Mouse (Mus musculus) intestine, embryonic 14.5 days (tissue): Measurements from ENCODE around the gene Plce1. TPM values are rescaled to one million over a fixed set of nuclear protein-coding genes. Genes with fewer than 3 reads are reported as not detected.
"Not testable (repeated sequence)": the region's sequence is repeated elsewhere in the genome, so short reads cannot be mapped to it uniquely, and the experiment has no call there.

Experiments used
- ATAC-seq: fragments of 200-750 bp; cut with Nextera tagmentation; replicated peaks from 2 replicates; pipeline ENCODE4 v1.8.0; 2017; ENCODE audit warnings: low read depth, moderate number of reproducible peaks, moderate TSS enrichment, moderate library complexity; ENCODE audit not compliant: low FRiP score, low TSS enrichment
- DNase-seq: peaks from one replicate; pipeline ENCODE4 v3.0.0-alpha.2; 2018; ENCODE audit warnings: low spot score
- H3K27ac ChIP-seq: fragments of 300-500 bp; sonication (generic); 2 replicates; pipeline ENCODE4 v1.5.1; 2014; ENCODE audit warnings: low read depth, mild to moderate bottlenecking, control low read depth
- H3K27me3 ChIP-seq: fragments of 300-500 bp; sonication (generic); replicated peaks from 2 replicates; pipeline ENCODE4 v1.6.1; 2014; ENCODE audit warnings: low read length, control low read depth; ENCODE audit not compliant: control insufficient read depth, insufficient read depth
- H3K36me3 ChIP-seq: fragments of 300-500 bp; sonication (generic); 2 replicates; pipeline ENCODE4 v1.6.1; 2014; ENCODE audit warnings: low read length, control low read depth; ENCODE audit not compliant: control insufficient read depth, insufficient read depth
- H3K4me1 ChIP-seq: fragments of 300-500 bp; sonication (generic); replicated peaks from 2 replicates; pipeline ENCODE4 v1.6.1; 2014; ENCODE audit warnings: low read length, control low read depth, mixed read lengths; ENCODE audit not compliant: control insufficient read depth, insufficient read depth
- H3K4me2 ChIP-seq: fragments of 300-500 bp; sonication (generic); 2 replicates; pipeline ENCODE4 v1.6.1; 2014; ENCODE audit warnings: low read length
- H3K4me3 ChIP-seq: fragments of 300-500 bp; sonication (generic); 2 replicates; pipeline ENCODE4 v1.5.1; 2014; ENCODE audit warnings: low read depth, low read length, control low read depth, mixed read lengths
- H3K9ac ChIP-seq: fragments of 300-500 bp; sonication (generic); 2 replicates; pipeline ENCODE4 v1.6.1; 2014; ENCODE audit warnings: mild to moderate bottlenecking, low read length
- H3K9me3 ChIP-seq: fragments of 300-500 bp; sonication (generic); 2 replicates; pipeline ENCODE4 v1.6.1; 2016; ENCODE audit warnings: low read length, control low read depth; ENCODE audit not compliant: control insufficient read depth
- WGBS: fragments of 180-500 bp; shearing (Covaris S2); extraction: QIAGEN DNeasy Blood & Tissue Kit; methylation state at CpG from one replicate; pipeline ENCODE4 v1.1.7; 2014; 5-methylcytosine and 5-hydroxymethylcytosine counted together
- polyA plus RNA-seq: library from polyadenylated mRNA; unstranded; fragments of >200 nt; fragmentation: Nextera tagmentation; extraction: Ambion mirVana; gene quantifications from 2 replicates; pipeline ENCODE4 v1.2.1, GENCODE M21; 2014

Plce1 gene
- polyA plus RNA-seq, 1 experiment from 2014 or later, result 6.7 TPM

DNA sequence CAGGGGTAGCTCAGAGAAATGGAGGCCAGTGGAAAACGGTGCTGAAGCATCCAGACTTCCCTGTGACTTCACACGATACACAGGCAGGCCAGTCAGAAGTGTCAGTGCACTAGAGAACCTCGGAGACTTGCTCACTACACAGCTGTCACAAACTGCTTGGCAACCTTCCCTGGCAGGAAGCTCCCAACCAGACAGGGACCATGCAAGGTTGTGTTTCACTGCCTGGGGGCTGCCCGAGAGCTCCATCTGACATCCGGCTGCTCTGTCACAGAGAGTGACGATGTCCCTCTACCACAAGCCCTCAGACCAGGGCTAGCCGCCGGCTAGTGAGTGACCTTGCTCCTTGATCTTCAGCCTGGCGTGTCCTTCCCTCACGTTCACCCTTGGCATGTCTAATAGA, 140.6 kb downstream of the Plce1 start:
- Histone ChIP-seq H3K4me3 (no peak overlapping the region), H3K36me3 (no peaks in the 10 kb centered on the region), H3K27me3 (no peaks in the 10 kb centered on the region), H3K9ac (no peak overlapping the region), H3K4me1 (peaks cover 3% of the 10 kb centered on the region; the same call in 1 of the 2 replicates), H3K27ac (no peak overlapping the region), H3K4me2 (no peak overlapping the region), H3K9me3 (no peaks in the 10 kb centered on the region)
- ATAC-seq, result no peak
- DNase-seq, result no peak
- WGBS, result 84% methylated on average over 10 of the region's 10 CpGs

DNA sequence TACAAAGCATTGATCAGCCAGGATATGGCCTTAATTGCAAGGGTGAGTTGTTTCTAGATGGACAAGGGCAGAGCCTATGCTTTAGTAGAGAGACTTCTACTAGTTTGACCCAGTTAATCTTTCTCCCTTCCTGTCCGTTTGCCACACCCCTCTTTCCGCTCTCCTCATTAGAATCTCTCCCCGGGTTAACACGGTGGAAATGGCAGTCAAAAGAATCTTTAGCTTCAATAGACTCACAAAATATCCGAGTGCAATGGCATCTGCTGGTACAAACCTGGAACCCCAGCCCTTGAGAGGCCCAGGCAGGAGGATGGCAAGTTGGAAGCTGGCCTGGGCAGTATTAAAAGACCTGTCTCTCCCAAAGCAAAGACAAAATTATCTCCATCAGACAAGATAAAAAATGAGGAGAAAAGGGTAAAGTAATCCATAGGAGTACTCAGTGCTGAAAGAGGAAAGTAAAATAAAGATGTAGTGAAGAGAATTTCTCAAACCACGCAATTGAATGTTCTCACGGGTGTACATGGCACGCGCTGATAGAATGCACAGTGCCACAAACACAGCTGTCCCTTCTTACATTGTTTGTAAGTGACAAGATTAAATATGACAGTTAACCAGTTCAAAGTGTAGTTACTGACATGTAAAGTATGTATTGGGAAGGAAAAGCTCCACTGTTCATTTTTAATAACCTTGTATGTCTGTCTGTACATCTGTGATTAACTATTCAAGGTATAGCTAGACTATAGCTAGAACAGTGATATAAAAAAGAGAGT, 145.5 kb downstream of the Plce1 start:
- no peaks in the 10 kb centered on the region for H3K9me3 ChIP-seq
- no peak overlapping the region for H3K27ac ChIP-seq
- 61% methylated on average over 9 of the region's 9 CpGs for whole genome bisulfite sequencing
- H3K4me3 ChIP-seq, result no peak overlapping the region
- no peaks in the 10 kb centered on the region for H3K27me3 ChIP-seq
- no peak for DNase-seq
- no peaks in the 10 kb centered on the region for H3K36me3 ChIP-seq
- peaks cover 5% of the 10 kb centered on the region; the same call in 1 of the 2 replicates for H3K4me1 ChIP-seq
- H3K4me2 ChIP-seq, result no peak overlapping the region
- H3K9ac ChIP-seq, result no peak overlapping the region
- no peak for ATAC-seq

DNA sequence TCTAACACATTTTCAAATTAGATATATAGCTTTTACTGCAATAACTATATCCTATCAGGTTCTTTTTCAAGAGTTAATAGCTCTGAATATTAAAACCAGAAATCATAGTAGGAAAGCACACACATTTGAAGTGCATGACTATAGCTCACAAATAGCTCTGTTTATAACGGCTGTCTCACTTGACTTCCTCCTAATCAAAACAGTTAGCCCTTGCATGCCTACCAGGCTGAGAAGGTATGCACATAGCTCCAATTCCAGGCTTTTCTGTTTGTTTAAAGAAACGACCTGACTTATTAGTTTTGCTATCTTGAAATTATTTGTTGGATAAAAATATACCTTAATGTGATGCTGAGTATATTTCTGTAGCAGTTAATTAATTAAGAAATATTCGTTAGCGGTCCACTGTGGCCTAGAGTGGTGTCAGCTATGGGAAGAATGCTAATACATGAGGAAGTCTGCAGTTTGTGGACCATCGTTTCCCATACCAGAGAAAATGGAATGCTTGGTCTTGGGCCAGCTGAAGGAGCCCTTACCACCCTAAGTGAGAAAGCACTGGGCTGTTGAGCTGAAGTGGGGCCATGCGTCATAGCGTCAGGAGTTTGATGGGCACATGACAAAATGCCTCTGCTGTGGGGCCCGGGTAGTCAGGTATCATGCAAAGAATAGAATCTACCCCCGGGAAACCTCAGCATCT, 146.3 kb downstream of the Plce1 start:
- Histone ChIP-seq H3K4me3 (no peak overlapping the region), H3K4me2 (no peak overlapping the region), H3K9me3 (no peaks in the 10 kb centered on the region), H3K9ac (no peak overlapping the region), H3K4me1 (peaks cover 5% of the 10 kb centered on the region; the same call in 1 of the 2 replicates), H3K27me3 (no peaks in the 10 kb centered on the region), H3K36me3 (no peaks in the 10 kb centered on the region), H3K27ac (no peak overlapping the region)
- DNase-seq (no peak), ATAC-seq (no peak)
- 53% methylated on average over 9 of the region's 9 CpGs for whole genome bisulfite sequencing

DNA sequence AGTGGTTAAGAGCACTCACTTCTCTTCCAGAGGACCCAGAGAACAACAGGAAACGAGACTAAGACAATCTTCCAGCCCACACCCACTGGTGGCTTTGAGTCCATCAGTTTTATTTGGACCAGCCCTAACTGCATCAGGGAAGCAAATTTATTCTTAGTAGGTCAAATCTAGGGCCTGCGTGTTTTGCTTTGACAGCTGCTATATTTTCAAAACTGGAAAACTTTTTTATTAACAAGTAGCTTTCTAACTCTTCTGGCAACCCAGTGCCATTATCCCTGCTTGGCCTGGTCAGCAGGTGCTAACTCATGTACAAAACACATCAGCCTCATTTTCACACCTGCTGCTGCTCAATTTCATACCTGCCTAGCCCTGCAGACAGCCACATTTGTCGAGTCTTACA, 151.3 kb downstream of the Plce1 start:
- DNase-seq, result no peak
- H3K9ac ChIP-seq, result no peak overlapping the region
- H3K27me3 ChIP-seq, result no peaks in the 10 kb centered on the region
- peaks cover 4% of the 10 kb centered on the region for H3K4me1 ChIP-seq
- H3K4me2 ChIP-seq, result no peak overlapping the region
- WGBS, result 55% methylated on average over 3 of the region's 3 CpGs
- no peaks in the 10 kb centered on the region for H3K36me3 ChIP-seq
- no peak overlapping the region for H3K27ac ChIP-seq
- H3K4me3 ChIP-seq, result no peak overlapping the region
- H3K9me3 ChIP-seq, result no peaks in the 10 kb centered on the region
- no peak for ATAC-seq

DNA sequence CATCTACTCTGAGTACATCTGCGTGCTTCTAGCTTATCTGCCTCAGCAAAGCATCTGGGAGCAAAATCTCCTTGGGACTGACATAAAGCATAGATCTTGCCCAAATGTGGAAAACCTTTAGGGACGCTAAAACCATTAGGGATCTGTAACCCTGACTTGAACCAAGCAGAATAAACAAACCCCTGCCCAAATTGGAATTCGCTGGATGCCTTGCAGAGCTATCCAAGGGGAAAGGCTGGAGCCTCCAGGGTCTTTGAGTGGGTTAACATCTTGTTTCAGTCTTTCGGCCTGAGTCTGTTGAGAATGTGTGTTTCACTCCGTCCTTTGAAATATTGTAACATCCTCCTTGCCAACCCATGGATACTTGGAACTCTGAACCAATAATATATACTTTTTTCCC, 152.4 kb downstream of the Plce1 start:
- Histone ChIP-seq H3K27me3 (no peaks in the 10 kb centered on the region), H3K4me2 (no peak overlapping the region), H3K36me3 (no peaks in the 10 kb centered on the region), H3K4me1 (peaks cover 4% of the 10 kb centered on the region), H3K9ac (no peak overlapping the region), H3K9me3 (no peaks in the 10 kb centered on the region), H3K4me3 (no peak overlapping the region), H3K27ac (0 out of 2 replicates have a peak overlapping the region, but pooled peaks have one; percentile 1)
- WGBS, result 26% methylated on average over 5 of the region's 5 CpGs
- ATAC-seq (no peak), DNase-seq (no peak)

DNA sequence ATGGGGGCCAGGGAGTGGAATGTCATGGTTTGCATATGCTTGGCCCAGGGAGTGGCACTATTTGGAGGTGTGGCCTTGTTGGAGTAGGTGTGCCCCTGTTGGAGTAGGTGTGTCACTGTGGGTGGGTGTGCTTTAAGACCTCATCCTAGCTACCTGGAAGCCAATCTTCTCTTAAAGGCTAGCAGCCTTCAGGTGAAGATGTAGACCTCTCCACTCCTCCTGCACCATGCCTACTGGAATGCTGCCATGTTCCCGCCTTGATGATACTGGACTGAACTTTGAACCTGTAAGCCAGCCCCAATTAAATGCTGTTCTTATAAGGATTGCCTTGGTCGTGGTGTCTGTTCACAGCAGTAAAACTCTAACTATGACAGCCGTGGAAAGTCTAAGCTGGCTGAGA, 158.1 kb downstream of the Plce1 start:
- Histone ChIP-seq H3K9me3 (no peaks in the 10 kb centered on the region), H3K9ac (no peak overlapping the region), H3K27ac (no peak overlapping the region), H3K36me3 (no peaks in the 10 kb centered on the region), H3K27me3 (no peaks in the 10 kb centered on the region), H3K4me3 (no peak overlapping the region), H3K4me1 (no peaks in the 10 kb centered on the region; the same call in 1 of the 2 replicates), H3K4me2 (no peak overlapping the region)
- WGBS, result 80% methylated on average over 3 of the region's 3 CpGs
- no peak for DNase-seq
- no peak for ATAC-seq

DNA sequence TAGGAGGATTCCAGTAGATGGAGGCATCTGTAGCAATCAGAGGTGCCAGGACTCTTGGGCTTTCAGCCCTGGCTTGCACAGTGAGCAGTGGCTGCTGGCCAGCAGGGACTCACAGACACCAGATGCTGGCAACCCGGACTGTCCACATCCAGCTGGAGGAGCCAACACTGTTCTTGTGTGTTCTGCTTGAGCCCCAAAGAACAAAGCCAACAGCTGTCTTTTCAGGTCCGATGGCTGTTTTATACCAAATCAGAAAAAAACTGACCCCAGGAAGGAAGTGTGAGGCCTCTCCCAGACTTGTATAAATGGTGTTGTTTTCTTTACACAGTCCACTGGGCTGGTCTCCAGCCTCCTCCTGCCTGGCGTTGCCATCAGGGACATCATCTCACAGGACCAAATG, 158.9 kb downstream of the Plce1 start:
- 42% methylated on average over 3 of the region's 3 CpGs for WGBS
- Histone ChIP-seq H3K36me3 (no peaks in the 10 kb centered on the region), H3K4me3 (no peak overlapping the region), H3K27ac (no peak overlapping the region), H3K9ac (no peak overlapping the region), H3K4me1 (peaks cover 2% of the 10 kb centered on the region; the same call in 1 of the 2 replicates), H3K4me2 (no peak overlapping the region), H3K27me3 (no peaks in the 10 kb centered on the region), H3K9me3 (no peaks in the 10 kb centered on the region)
- ATAC-seq (no peak), DNase-seq (no peak)

DNA sequence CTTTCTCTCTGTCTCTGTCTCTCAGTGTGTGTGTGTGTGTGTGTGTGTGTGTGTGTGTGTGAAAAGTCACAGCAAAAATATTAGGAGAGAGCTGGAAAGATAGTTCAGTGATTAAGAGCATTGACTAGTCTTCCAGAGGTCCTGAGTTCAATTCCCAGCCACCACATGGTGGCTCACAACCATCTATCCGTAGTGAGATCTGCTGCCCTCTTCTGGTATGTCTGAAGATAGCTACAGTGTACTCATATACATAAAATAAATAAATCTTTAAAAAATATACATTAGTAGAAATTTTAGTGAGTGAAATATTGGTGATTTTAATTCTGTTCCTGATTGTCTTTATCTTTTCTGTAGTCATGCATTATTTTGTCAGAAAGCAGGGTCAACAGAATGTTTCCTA, 161.6 kb downstream of the Plce1 start:
- not testable (repeated sequence) for H3K4me2 ChIP-seq, DNase-seq, H3K4me3 ChIP-seq, H3K9ac ChIP-seq, H3K27ac ChIP-seq, H3K9me3 ChIP-seq, H3K36me3 ChIP-seq, ATAC-seq, H3K27me3 ChIP-seq
- WGBS, result 67% methylated on average over 1 of the region's 1 CpGs
- peaks cover 11% of the 10 kb centered on the region for H3K4me1 ChIP-seq
